Mouse (Mus musculus): ENCODE measurements around the gene Sprr2a3.
"Not testable (repeated sequence)": the region's sequence is repeated elsewhere in the genome, so short reads cannot be mapped to it uniquely, and the experiment has no call there.

Gene Sprr2a3

GRCm38 (mm10) chr3:92285101-92285500 lies at the start of gene Sprr2a3:
Gene Sprr2a3 (plus strand): TSS chr3:92285417.
- DNase-seq (ENCODE audit: extremely low read depth, insufficient read length, low spot score): not testable (repeated sequence)

GRCm38 (mm10) chr3:92236463-92237189 lies 48.6 kb upstream of the Sprr2a3 start:
- not testable (repeated sequence) for DNase-seq (ENCODE audit: extremely low read depth, insufficient read length, low spot score)

- DNase-seq (ENCODE audit: extremely low read depth, insufficient read length, low spot score): not testable (repeated sequence)
These were observed 46.5 kb upstream of the Sprr2a3 start for GRCm38 (mm10) chr3:92238736-92239135.

GRCm38 (mm10) chr3:92239197-92239596 lies 46.0 kb upstream of the Sprr2a3 start:
- DNase-seq (ENCODE audit: extremely low read depth, insufficient read length, low spot score): not testable (repeated sequence)

- DNase-seq (ENCODE audit: extremely low read depth, insufficient read length, low spot score): not testable (repeated sequence)
These were observed 40.4 kb upstream of the Sprr2a3 start for GRCm38 (mm10) chr3:92244833-92245232.

- DNase-seq (ENCODE audit: extremely low read depth, insufficient read length, low spot score): not testable (repeated sequence)
These were observed 39.0 kb upstream of the Sprr2a3 start for GRCm38 (mm10) chr3:92246245-92246644.

GRCm38 (mm10) chr3:92248494-92248893 lies 36.7 kb upstream of the Sprr2a3 start:
- not testable (repeated sequence) for DNase-seq (ENCODE audit: extremely low read depth, insufficient read length, low spot score)

- DNase-seq (ENCODE audit: extremely low read depth, insufficient read length, low spot score): not testable (repeated sequence)
These were observed 34.8 kb upstream of the Sprr2a3 start for GRCm38 (mm10) chr3:92250450-92250849.

- DNase-seq (ENCODE audit: extremely low read depth, insufficient read length, low spot score): not testable (repeated sequence)
These were observed 31.4 kb upstream of the Sprr2a3 start for GRCm38 (mm10) chr3:92253860-92254259.

GRCm38 (mm10) chr3:92258526-92258925 lies 26.7 kb upstream of the Sprr2a3 start:
- DNase-seq (ENCODE audit: extremely low read depth, insufficient read length, low spot score): not testable (repeated sequence)

- DNase-seq (ENCODE audit: extremely low read depth, insufficient read length, low spot score): not testable (repeated sequence)
These were observed 21.8 kb upstream of the Sprr2a3 start for GRCm38 (mm10) chr3:92263462-92263861.

GRCm38 (mm10) chr3:92271414-92271985 lies 13.7 kb upstream of the Sprr2a3 start:
- not testable (repeated sequence) for DNase-seq (ENCODE audit: extremely low read depth, insufficient read length, low spot score)

- not testable (repeated sequence) for DNase-seq (ENCODE audit: extremely low read depth, insufficient read length, low spot score)
These were observed 11.7 kb upstream of the Sprr2a3 start for GRCm38 (mm10) chr3:92273504-92273903.

- not testable (repeated sequence) for DNase-seq (ENCODE audit: extremely low read depth, insufficient read length, low spot score)
These were observed 11.2 kb upstream of the Sprr2a3 start for GRCm38 (mm10) chr3:92274018-92274417.

GRCm38 (mm10) chr3:92279663-92280062 lies 5.6 kb upstream of the Sprr2a3 start:
- DNase-seq (ENCODE audit: extremely low read depth, insufficient read length, low spot score): not testable (repeated sequence)

- not testable (repeated sequence) for DNase-seq (ENCODE audit: extremely low read depth, insufficient read length, low spot score)
These were observed 4.1 kb upstream of the Sprr2a3 start for GRCm38 (mm10) chr3:92280963-92281606.

- not testable (repeated sequence) for DNase-seq (ENCODE audit: extremely low read depth, insufficient read length, low spot score)
These were observed 3.3 kb downstream of the Sprr2a3 start for GRCm38 (mm10) chr3:92288489-92288888.

- DNase-seq (ENCODE audit: extremely low read depth, insufficient read length, low spot score): no peak
These were observed 22.2 kb downstream of the Sprr2a3 start for GRCm38 (mm10) chr3:92307406-92307805.

GRCm38 (mm10) chr3:92316320-92316719 lies 31.1 kb downstream of the Sprr2a3 start, which contains the start of gene Sprr2b:
Gene Sprr2b (plus strand): TSS chr3:92316620.
- no peak for DNase-seq (ENCODE audit: extremely low read depth, insufficient read length, low spot score)

GRCm38 (mm10) chr3:92317384-92317783 lies 32.2 kb downstream of the Sprr2a3 start:
- no peak for DNase-seq (ENCODE audit: extremely low read depth, insufficient read length, low spot score)

GRCm38 (mm10) chr3:92336278-92336677 lies 51.1 kb downstream of the Sprr2a3 start:
- DNase-seq (ENCODE audit: extremely low read depth, insufficient read length, low spot score): no peak

Measured in 3134 (cell line).